Mouse (Mus musculus): Measurements from ENCODE around the gene Rwdd2a.

GRCm38 (mm10) chr9:86573616-86574303 is 2.0 kb downstream of the Rwdd2a start:
- TF ChIP-seq CTCF (IDR thresholded peaks at IDR 0.05; ENCODE audit: control insufficient read depth, insufficient read depth, low read length) (no peak), POLR2A (IDR thresholded peaks at IDR 0.05; ENCODE audit: borderline replicate concordance, control insufficient read depth, low read depth, low read length) (no peak)
